Mouse (Mus musculus): ENCODE measurements around the gene Erap1.
"Not testable (repeated sequence)": the region's sequence is repeated elsewhere in the genome, so short reads cannot be mapped to it uniquely, and the experiment has no call there.

Erap1 gene

DNA sequence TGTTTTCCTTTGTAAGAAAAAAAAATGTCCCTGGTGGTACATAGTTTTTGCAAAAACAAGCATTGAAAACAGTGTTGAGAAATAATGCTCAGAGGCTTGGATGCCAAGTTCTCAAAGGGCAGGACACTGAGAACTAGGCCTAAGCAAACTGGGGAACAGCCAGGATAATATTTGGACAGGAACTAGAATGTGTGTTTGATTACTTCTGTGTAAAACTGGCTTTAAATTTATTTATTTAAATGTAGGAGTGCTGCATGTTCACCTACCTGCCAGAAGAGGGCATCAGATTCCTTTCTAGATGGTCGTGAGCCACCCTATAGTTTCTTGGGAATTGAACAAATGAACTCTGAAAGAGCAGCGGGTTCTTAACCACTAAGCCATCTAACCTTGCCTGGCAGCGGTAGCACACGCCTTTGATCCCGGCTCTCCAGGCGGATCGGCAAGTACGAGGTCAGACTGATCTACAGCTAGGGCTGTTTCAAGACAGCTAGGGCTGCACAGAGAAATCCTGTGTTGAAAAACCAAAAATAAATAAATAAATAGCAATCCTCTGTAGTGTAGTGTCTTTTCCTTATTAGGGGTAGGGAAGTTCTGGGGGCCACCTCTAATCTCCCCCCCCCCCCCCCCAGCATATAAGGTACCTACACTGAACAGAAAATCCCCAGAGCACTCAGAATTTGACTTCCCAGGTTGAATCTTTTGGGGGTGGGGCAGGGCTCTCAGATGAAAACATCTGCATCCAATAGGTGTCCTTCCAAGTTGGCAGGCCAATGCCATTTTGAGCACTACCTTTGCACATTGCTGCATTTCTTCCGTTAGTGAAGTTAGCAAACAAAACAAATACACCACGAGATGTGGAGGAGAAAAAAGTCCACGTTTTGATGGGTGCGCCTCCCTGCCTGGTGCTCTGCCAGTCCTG lies at the start of gene Erap1:
TSS of gene Erap1 (plus strand) at position 776 of the 919 bp plus-strand sequence.
- peak; percentile 15 for DNase-seq (ENCODE audit: low spot score)

DNA sequence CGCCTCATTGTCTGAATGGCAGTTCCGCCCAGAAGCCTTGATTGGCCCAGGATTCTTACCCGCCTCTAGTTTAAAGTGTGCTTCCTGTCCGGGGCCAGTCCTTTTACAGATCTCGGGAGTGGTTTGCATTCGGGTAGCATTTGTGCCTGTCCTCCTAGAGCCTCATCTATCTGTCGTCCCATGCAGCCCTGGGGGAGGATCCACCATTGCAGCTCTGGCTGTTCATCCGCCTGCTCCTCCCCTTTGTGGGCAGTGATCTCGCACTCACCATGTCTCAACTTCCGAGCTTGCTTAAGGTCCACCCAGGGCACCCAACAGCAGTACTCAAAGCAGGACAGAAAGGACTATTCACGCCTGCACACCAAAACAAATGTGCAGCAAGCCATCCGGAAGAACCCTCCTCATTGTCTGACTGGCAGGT lies 48.0 kb upstream of the Erap1 start:
- not testable (repeated sequence) for DNase-seq (ENCODE audit: low spot score)

DNA sequence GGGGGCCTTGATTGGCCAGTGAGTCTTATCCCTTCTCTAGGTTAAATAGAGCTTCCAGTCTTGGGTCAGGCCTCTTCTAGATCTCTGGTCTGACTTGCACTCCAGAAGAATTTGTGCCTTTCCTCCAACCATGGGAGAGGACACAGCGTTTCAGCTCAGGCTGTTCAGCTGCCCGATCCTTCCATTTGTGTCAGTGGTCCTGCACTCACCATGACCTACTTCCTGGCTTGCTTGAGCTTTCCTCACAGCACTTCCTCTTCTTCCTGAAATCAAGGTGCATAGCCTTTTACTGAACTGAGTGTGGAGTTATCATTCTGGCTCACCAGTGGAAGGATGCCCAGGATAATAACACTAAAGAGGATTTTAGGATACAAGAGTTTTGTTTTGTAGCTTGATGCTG lies 47.5 kb upstream of the Erap1 start:
- DNase-seq (ENCODE audit: low spot score) = not testable (repeated sequence)

DNA sequence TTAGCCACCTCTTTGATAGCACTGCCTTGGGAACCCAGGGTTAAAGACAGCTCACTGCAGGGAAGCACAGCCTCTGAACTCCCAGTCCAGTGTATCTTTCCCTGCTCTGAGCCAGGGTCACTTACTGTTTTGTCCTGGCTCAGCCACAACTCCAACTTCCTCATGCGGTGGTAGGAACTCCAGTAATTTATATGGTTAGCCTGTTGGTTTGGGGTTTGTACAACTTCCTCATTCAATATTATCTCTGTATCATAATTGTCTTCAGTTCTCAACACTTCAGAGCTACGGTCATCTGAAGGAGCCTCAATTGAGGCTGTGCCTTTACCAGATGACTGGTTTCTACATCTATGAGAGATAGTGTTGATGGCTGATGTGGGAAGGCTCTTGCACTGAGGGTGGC lies 42.3 kb upstream of the Erap1 start:
- DNase-seq (ENCODE audit: low spot score) = not testable (repeated sequence)

DNA sequence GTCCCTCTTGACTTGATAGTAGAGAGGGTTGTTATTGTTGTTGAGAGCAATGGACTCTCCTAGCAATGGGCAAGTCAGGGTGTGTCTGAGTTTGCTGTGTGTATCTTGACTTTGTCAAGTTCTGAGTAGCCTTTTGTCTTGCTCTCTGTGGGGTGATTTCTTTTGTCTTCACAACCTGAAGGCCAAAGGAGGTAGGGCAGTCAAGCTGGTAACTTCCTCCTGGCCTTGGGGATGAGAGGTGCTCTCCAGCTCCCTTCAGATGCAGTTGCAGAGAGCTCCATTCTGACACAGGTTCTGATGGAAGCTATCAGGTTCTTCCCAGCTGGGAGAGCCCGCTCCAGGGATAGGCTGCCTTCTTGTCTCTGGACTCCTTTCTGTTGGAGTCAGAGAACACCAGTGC lies 37.6 kb upstream of the Erap1 start:
- DNase-seq (ENCODE audit: low spot score) = not testable (repeated sequence)

DNA sequence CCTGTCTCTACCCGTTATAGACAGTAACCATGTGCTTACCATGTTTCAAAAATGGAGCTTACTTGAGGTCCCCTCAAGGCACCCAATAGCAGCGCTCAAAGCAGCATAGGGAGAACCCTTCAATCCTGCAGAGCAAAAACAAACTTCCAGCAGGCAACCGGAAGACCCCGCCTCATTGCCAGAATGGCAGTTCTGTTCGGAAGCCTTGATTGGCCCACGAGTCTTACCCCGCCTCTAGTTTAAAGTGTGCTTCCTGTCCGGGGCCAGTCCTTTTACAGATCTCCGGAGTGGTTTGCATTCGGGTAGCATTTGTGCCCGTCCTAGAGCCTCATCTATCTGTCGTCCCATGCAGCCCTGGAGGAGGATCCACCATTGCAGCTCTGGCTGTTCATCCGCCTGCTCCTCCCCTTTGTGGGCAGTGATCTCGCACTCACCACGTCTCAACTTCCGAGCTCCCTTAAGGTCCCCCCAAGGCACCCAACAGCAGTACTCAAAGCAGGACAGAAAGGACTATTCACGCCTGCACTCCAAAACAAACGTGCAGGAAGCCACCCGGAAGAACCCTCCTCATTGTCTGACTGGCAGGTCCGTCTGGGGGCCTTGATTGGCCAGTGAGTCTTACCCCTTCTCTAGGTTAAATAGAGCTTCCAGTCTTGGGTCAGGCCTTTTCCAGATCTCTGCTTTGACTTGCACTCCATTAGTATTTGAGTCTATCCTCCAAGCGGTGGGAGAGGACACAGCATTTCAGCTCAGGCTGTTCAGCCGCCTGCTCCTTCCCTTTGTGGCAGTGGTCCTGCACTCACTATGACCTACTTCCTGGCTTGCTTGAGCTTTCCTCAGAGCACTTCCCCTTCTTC lies 22.0 kb upstream of the Erap1 start:
- DNase-seq (ENCODE audit: low spot score) = peak; percentile 62

DNA sequence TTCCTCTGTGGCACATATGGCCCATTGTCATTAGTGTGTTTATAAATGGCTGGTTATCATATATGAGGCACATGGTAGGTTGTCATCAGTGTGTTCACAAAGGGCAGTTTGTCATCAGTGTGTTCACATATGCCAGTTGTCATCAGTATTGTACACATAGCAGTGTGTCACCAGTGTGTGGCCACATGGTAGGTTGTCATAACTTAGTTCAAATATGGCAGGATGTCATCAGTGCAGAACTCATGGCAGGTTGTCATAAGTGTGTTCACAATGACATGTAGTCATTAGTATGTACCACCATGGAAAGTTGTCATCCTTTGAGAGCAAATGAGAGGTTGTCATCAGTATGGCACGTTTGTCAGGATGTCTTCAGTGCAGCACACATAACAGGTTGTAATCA lies 7.0 kb upstream of the Erap1 start:
- no peak for DNase-seq (ENCODE audit: low spot score)

DNA sequence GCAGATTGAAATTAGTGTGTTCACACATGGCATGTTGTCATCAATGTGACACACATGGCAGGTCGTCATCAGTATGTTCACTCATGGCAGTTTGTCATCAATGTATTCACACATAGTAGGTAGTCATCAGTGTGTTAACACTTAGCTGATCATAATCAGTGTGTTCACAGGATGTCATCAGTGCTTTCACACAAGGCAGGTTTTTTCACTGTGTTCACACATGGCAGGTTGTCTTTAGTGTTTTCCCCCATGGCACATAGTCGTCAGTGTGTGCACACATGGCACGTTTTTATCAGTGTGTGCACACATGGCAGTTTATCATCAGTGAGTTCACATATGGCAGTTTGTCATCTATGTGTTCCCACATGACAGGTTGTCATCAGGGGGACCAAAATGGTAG lies 6.5 kb upstream of the Erap1 start:
- no peak for DNase-seq (ENCODE audit: low spot score)

DNA sequence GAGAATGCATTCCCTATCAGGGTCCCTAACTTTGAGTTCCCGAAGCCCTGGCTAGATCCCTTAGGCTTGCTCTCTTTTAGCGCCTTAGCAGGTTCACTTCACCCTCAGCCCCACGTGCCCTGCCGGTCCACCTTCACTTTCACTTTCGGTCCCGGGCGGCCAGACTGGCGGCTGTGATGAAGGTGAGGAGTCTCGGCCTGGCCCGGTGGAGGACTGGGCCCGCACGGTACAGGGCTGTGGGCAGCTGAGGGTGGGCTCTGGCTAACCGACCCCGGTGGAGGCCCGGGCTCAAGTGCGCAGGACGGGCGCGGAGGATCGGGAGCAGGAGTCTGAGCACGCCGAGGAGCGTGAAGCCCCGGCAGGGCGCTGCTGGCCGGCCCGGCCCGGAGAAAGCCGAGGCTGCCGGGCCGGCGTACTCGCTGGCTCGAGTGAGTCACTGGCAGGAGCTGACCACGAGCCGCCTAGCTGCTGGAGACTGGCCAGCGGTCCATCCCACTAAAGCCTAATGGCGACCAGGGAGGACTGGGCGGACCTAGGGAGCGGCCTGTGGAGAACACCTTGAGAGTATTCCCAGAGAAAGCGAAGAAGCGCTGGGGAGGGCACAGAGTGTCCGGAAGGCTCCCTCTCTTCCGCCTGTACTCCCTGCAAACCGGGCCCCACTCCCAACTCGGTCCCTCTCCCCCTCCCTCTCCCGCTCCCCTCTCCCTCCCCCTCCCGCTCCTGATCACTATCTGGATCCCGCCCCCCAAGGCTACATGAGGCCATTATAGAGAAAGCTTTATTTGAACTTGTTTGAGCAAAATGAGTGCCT lies 549 bp downstream of the Erap1 start:
- peak; percentile 80 for DNase-seq (ENCODE audit: low spot score)

DNA sequence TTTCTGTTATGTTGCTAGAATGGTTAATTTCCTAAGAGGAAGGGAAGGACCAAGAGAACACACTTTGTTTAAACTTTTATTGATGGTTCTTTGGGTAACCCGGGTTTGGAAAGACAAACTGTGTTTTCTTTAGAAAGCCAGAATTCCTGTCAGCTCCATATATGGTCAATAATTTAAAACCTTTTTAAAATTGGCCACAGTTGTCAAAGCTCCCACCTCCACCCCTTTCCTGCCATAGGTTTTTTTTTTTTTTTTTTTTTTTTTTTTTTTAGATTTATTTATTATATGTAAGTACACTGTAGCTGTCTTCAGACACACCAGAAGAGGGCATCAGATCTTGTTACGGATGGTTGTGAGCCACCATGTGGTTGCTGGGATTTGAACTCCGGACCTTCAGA lies 1.2 kb downstream of the Erap1 start:
- DNase-seq (ENCODE audit: low spot score) = not testable (repeated sequence)

DNA sequence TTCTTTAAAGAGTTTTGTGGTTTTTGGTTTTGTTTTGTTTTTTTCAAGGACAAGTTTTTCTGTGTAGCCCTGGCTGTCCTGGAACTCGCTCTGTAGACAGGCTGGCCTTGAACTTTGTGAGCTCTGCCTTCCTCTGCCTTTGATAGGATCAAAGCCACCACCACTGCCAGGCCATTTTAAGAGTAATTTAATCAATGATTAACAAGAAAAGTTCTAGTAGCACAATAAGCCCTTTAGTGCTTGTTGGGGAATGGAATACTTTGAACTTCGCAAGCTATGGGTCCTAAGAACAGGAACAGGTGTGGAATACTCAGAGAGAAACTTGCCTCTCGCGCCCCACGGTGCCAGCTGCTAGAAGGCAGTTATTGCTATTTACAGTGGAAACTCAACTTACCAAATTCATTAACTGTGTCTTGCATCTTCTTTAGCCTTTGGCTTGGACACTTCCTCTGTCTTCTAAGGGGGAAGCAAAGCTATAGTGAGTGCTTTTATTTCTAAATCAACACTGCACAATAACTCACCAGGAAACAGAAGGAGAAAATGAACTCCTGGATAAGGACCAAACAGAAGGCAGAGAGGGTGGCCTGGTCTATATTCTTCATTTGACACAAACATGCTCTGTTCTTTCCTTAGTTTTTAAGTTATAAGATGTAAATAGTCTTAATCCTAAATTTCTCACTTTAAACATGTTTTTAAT lies 56.3 kb downstream of the Erap1 start:
- no peak for DNase-seq (ENCODE audit: low spot score)

DNA sequence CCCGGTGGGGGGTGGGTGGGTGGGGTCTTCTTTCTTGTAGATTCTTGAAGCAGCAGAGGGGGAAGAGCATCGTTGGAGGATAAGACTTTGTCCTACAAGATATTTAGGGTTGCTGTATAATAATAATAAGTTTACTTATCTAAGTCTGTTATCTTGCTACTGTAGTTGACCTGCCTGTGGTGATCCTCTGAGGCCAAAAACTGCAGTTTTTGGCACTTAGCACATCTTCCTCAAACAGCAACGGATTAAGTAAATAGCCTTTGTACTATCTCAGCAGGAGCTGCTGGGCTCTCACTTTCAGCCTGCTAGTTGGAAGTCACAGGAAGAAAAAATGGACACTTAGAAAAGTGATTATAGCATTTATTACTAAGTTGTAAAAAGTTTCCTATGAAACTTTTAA lies 56.9 kb downstream of the Erap1 start:
- no peak for DNase-seq (ENCODE audit: low spot score)

DNA sequence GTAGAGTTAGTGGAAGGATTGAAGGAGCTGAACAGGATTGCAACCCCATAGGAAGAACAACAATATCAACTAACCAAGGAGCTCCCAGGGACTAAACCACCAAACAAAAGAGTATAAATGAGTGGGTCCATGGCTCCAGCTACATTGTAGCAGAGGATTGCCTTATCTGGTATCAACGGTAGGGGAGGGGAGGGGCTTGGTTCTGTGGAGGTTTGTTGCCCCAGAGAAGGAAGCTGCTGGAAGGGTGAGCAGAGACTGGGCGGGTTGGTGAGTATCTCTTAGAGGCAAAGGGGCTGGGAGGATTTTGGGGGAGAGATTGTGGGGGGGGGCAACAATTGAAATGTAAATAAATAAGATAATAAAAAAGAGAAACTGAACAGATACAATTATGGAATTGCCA lies 79.6 kb downstream of the Erap1 start:
- DNase-seq (ENCODE audit: low spot score) = no peak

DNA sequence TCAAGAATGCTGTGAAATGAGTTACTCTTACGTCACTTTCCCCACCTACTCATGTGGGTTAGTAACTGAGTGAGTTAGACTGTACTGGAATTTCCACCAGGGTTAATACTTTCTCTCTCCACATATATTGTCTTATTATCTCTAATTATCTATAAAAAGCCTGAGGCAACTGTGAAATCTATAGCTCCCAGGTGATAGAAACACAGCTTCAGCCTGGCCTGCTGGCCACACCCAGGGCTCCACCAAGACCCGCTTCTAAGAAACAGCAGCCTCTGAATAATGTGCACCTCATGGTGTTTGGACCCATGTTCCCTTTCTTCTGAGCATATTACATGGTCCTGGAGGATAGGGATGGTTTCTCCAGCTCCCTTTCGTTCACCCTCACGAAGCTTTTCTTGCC lies 94.4 kb downstream of the Erap1 start:
- DNase-seq (ENCODE audit: low spot score) = no peak

DNA sequence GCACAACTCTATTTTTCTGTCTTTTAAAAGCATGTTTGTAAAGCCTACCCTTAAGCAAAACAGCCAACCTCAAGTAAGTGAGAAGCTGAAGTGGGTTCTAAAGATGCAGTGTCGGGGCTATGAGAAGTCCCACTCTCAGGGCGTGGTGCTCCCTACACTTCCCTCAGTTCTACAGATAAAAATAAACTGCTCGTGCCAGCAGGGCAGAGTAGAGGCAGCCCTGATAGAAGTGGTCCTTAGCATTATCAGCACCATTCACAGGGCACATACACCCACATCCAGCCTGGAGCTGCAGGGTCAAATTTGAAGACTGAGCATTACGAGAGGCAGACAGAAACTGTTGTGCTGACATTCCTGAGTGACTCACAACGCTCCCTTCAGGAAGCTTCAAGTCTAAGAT lies 96.5 kb downstream of the Erap1 start:
- no peak for DNase-seq (ENCODE audit: low spot score)

DNA sequence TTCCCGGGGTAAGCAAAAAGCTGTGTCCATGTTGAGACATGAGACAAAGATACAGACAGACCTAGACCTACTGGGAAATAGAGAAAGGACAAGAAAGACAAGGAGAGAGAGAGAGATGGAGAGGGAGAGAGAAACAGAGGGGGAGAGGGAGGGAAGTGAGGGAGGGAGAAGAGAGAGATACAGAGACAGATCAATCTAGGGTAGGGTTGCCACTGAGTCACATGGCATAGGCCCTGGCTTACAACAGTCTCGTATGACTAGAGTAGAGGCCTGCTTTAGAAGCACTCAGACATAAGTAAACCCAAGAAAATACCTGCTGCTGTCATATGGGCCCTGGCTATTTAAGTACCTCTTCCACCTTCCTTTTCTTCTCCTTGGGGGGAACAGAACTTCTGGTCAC lies 97.0 kb downstream of the Erap1 start:
- DNase-seq (ENCODE audit: low spot score) = no peak
